Mouse (Mus musculus) mesoderm, embryonic 11.5 days (tissue): Measurements from ENCODE around the gene Ssc5d.
"Not testable (repeated sequence)": the region's sequence is repeated elsewhere in the genome, so short reads cannot be mapped to it uniquely, and the experiment has no call there.

Experiments
- DNase-seq: peaks from one replicate; pipeline ENCODE4 v3.0.0-alpha.2; 2012; ENCODE audit warnings: low read depth, low spot score

Gene Ssc5d

DNA sequence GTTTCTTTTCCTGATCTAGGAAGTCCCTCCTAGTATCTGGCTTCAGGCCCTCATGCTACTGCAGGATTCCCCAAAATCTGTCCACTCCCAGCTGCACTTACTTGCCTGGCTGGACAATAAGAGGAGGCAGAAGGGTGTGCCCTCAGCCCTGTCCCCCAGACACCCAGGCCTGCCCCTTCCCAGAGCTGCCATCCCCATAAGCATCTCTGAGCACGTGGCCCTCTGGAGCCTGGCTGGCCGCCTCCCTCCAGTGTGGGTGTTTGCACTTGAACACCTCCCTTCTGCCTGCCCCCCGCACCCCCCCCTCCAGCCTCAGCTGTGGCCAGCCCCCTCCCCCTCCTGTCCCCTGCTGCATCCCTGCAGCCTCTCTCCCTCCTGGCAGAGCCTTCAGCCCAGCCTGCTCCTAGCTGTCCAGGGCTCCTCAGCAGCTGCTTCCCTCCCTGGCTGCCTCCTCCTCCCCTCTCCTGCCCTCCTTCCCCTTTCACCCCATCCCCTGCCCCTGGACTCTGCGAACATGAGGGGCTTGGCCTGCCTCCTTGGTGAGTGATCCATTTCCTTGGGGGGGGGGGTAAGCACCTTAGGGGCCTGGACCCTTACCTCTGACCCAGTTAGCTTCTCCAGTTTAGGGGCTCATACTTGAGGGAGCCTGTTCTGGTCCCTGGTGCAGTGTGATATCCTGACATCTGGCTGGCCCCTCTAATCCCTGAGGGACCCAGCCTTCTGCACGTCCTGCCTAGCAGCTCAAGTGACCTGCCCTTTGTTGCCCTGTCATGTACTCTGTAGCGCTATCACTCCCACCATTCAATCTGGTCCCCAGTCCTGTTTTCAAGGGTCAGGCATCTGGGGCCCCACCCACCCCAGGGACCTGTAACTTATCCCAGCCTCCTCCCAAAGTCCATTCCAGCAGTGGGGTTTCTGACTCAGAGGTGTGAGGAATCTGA, at the start of gene Ssc5d:
Ssc5d (plus strand) TSS at position 345 of the 941 bp plus-strand sequence.
- DNase-seq: peak; percentile 57

DNA sequence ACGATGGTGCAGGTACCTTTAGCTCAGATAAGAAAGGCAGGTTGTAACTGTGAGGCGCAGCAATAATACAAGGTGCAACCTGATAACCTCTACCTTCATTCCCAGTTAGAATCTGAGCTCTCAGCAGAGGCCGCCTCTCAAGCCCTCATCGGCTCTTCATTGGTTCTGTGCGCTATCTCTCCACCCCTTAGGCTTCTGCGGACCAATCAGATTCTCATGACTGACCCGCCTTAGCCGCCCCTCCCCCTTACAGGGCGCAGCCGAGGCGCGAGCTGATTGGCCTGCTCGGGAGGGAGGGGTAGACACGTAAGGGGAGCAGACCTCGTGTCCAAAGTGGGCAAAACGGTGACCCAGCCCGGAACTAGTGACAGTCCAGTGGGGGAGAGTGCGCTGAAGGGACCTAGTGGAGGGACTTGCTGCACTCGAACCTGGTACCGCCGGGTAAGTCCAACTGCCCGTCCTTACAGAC, 48.8 kb upstream of the Ssc5d start, which contains the start of gene Isoc2a:
Isoc2a (plus strand) TSS at position 401 of the 469 bp plus-strand sequence.
- DNase-seq: peak; percentile 96

DNA sequence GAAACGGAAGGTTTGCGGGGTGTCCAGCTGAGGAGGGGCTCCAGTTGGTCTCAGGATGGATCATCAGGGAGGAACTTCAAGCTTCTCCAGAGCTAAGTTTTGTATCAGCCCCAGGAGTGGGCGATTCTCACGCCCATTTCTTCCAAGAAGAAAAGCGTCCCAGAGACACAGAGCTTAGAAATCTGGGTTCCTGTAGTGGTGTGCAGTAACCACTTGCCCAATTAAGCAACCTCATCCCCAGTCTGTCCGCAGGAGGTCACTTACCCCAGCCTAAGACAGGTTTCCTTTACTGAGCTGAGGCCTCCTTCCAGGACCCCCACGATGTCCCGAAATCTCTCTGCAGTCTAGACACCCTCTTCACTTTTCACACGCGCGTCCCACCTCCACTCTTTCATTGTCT, 48.4 kb upstream of the Ssc5d start:
- no peak for DNase-seq

DNA sequence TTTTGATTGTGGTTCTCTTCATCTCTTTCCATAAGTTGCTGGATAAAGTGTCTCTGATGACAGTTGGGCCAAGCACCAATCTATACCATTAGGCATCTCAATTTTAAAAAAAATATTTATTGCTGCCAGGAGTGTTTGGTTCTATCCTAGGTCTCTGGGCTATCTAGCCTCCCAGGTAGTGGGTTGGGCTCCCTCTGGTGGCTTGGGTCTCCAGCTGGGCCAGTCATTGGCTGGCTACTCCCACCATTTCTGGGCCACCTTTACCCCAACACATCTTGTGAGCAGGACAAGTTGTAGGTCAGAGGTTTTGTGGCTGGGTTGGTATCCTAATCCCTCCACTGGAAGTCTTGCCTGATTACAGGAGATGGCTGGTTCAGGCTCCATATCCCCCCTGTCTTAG, 47.4 kb upstream of the Ssc5d start:
- DNase-seq: no peak

DNA sequence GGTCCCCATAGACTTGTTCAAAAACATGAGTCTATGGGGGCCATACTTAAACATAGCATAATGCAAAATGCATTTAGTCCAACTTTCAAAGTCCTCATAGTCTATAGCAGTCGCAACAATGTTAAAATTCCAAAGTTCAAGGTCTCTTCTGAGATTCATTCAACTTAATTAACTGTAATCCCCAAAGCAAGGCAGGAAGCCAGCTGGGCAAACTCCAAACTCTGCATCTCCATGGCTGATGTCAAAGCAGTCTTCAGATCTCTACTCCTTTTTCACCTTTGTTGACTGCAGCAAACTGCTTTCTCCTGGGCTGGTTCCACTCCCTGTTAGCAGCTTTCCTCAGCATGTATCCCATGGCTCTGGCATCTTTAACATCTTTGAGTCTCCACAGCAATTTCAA, 46.5 kb upstream of the Ssc5d start:
- DNase-seq: not testable (repeated sequence)

DNA sequence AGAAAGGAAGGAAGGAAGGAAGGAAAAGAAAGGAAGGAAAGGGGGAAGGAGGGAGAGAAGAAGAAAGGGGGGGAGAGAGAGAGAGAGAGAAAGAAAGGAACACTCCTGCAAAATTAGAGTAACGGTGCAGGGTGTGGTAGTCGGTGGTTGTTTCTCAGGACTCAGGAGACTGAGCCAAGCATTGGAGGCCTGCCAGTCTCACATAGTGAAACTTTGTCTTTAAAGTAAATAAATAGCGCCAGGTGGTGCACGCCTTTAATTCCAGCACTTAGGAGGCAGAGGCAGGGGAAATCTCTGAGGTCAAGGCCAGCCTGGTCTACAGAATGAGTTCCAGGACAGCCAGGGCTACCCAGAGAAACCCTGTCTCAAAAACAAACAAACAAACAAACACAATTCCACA, 38.9 kb upstream of the Ssc5d start:
- no peak for DNase-seq

DNA sequence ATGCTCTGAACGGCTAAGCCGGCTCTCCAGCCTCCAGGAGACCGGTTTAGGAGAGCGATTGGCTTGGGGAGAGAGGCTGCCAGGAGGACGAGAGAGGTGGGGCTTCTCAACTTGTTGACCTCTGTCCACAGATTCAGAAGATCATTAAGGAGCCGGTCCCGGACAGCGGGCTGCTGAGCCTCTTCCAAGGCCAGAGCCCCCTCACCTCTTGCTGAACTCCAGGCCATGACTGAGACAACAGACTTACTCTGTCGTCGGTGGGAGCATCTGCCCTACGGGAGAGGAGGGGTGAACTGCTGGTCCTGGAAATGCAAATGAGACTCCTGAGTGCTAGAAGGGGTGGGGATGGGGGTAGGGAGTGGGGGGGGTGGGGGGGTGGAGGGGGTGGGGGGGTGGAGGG, 30.4 kb upstream of the Ssc5d start:
- DNase-seq: no peak

DNA sequence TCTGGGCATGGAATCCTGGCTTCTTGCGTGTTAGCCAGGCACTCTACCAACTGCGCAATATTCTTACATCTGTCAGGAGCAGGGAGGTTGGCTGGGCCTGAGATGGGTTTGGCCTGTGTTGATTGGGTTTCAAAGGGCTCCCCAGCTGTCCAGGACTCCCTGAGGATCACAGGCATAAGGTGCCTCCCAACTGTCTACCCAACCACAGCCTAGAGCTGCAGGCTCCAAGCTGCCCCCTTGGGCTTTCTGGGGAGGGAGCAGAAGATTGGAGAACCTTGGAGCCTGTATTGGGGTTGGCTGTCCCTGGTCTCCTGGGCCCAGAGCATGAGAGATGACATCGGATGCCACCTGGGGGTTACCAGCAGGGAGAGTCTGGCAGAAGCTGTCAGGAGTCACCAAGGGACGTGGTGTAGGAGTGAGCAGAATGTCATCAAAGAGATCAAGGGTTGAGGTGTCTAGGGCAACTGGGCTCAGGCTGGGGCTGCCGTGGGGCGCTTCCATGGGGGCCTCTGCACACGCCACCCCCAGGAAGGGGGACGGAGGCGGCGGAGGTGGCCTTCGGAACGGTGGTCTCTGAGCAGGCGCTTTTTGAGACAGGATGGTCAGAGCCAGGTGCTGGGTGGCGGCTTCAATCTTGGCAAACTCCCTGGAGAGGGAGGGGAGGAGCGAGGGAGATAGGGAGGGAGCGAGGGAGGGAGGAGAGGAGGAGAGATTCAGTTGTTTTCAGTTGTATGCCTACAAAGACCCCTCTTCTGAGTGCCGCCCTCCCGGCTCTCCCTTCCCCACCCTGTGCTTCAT, 26.5 kb upstream of the Ssc5d start:
- no peak for DNase-seq

DNA sequence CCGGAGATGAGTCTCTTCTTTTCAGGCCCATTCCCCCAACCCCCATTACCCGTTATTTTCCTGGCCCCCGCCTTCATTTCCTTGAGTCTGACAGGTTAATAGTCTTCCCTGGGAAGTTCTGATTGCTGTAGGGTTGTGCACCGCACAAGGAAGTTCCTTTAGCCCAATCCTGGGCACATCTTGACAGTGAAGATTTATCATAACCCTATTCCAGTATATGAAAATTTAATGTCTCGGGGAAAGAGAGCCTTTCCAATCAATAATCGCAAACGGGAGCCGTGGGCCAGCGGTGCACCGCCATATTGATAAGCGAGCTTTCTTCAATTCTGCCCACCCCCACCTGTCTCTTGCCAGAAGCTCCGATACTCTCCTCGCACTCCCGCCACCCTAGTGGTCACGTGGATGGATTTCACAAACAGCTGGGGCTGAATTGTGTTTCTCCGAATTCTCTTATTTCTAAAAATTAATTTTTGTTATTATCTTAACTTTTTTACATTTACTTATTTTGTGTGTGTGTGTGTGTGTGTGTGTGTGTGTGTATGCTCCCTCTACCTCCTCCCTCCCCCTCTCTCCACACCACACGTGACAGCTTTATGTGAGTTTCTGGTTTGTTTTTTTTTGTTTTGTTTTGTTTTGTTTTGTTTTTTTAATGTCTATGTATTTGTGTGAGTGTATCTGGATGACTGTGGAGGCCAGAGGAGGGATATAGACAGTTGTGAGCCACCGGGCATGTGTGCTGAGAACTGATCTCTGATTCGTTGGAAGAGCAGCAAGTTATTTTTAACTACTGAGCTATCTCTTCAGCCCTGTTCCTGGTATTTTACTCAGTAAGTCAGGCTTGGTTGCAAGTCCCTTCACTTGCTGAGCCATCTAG, 25.7 kb upstream of the Ssc5d start:
- no peak for DNase-seq

DNA sequence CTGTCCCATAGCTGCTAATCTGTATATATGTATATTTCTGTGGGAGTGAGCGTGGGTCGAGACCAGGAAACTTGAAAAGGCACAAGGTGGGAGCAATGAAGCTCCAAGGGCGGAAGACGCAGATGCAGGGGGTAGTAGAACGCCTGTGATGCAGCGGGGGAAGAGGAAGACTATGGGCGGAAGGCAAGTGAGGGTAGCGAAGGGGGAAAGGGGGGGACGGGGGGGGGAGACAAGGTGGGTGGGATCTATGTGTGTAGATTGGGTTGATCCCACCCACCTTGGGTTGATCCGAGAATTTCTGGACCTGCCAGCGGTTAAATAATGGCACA, 25.1 kb upstream of the Ssc5d start:
- no peak for DNase-seq

DNA sequence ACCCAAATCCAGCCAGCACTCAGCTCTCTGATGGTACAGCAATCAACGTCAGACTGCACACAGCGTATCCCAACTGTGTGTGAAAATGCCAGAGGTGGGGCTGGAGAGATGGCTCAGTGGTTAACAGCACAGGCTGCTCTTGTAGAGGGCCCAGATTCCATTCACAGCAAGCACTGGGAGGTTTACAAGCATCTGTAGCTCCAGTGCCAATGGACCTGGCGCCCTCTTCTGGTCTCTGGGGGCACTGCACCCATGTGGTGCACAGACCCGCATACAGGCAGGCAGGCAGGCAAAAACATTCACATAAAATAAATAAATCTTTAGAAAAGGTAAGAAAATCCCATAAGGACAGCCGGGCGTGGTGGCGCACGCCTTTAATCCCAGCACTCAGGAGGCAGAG, 24.4 kb upstream of the Ssc5d start:
- DNase-seq: no peak

DNA sequence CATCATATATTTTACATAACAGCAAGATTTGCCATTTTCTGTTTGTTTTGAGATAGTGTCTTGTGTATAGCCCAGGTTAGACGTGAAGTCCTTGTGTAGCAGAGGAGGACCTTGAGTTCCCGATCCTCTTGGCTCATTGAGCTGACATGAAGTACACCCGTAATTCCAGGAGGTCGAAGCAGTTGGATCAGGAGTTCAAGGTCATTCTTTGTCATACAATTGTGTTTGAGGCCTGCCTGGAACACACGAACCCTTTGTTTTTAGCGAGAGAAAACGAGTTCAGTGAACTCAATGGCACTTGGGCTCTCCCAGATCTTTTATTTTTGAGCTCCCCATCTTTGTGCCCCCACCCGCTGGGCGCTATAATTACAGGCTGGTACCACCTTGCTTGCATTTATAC, 23.2 kb upstream of the Ssc5d start:
- DNase-seq: no peak

DNA sequence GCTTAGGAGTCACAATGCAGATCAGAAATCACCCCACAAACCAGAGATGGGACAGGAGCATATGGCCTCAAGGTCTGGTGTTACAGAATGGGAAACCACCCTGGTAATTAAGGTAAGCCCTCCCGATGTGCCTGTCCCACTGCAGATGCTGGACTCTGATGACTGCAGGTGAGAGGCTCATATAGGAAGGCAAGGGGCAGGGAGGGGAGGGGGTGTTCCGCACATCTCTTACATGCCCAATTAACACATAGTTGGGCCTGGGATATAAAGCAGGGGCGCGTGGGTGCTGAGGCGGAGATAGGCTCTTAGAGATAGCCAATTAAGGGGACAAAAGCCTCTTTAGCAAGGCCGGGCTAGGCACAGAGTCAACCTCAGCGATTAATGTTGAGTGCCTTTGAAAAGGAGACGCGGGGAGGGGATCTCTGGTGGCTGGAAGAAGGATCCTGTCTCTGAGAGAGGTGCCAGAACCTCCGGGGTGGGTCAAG, 19.1 kb upstream of the Ssc5d start, which contains the start of gene Gm36210:
Gm36210 (minus strand) TSS at position 51 of the 485 bp plus-strand sequence.
- DNase-seq: no peak

DNA sequence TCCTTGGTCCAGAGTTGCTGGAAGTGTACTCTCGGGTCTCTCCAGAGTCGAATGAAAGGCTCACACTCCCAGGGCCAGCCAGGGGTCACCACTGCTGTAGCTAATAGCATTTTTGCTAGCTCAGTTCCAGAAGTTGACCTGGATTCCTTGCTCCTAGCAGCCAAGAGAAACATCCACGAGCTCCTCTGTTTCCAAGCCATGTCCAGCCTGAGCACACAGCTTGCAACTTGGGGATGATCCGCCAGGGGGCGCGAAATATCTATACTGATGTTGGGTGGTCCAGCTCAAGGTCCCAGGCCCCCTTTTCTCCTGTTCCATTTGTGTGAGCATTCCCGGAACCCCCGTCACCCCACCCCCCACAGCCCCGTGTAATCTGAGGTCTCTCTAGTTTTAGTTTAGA, 14.0 kb upstream of the Ssc5d start:
- DNase-seq: peak; percentile 68

DNA sequence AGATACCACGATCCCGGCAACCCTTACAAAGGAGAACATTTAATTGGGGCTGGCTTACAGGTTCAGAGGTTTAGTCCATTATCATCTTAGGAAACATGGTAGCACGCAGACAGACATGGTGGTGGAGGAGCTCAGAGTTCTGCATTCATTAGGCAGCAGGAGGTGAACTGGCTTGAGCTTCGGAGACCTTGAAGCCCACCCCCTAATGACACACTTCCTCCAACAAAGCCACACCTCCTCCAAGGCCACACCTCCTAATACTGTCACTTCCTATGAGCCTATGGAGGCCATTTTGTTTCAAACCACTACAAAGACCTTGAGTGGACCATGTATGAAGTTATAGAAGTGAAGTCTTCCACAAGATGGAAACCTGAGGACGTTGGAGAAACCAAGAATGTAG, 13.3 kb upstream of the Ssc5d start:
- DNase-seq: no peak

DNA sequence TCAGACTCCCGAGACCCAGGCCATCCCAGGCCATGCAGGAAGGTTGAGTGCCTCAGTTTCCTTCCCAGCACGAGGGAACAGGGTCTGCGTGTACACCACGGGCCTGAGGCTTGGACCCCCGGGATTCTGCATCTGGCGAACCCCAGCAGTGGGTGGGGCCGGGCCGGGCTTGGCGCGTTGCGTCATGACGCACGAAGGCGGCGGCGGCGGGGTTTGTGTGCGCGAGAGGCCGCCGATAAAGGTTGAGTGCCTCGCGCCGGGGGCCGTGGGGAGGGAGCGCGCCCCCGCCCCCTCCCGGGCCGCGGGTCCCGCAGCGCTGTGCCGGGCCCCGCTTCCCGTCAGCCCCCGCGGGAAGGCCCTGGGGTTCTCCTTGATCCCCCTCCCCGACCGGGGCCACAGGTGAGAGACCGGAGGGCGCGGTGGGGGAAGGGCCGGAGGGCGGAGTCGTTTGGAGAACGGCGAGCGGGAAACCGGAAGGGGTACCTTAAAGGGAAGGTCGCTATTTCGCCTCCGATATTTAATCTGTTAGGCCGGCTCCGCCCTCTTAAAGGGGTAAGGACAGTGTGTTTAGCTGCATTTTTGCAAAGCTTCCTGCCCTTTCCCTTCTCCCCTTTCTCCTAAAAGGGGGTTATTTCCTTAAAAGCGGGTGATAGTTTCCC, 10.4 kb upstream of the Ssc5d start, which contains the start of gene Zfp628:
Zfp628 (plus strand) TSS at position 211 of the 659 bp plus-strand sequence.
- peak; percentile 96 for DNase-seq

DNA sequence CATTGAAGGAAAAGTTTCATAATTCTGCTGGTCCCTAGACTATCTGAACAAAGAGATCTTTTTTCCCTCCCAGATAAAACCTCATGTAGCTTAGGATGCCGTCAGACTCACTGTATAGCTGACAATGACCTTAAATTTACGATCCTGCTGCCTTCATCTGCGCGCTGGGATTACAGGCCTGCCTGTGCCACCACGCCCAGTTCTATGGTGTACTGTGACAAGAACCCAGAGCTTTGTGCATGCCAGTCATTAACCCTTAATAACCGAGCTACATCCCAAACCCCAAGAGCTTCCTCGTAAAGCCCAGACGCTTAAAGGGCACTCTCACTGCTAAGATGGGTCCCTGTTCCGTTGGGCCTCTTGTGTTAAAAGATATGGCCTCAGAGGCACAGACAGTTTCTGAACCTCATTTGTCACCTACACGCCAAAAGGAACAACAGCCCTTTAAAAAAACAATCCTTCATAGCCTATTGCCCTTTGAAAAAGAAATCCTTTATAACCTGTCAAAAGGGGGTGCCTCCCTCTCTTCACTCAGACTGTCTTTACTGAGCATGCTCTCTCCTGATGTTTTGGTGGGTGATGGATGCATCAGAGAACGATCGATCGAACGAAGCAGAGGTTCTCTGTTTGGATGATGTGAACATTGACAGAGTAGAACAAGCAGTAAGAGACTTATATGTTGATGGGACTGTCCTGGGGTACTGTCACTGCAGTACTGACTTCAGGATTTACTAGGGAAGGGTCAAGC, 9.7 kb upstream of the Ssc5d start:
- DNase-seq: peak; percentile 70

DNA sequence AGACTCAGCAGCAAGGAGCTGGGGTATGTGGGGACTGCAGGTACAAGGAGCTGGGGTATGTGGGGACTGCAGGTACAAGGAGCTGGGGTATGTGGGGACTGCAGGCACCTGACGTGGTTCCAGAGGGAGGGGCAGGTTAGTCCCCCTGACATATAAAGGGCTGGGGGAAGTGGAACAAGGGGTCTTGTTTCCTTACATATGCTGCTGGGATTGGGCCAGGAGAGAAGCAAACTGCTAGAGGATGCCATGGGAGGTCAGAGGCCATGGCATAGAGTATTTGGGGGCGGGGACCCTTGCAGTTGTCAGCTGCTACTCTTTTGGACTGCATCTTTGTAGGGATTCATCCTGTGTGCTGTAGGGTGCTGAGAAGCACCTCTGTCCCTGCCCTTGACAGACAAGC, 8.1 kb upstream of the Ssc5d start:
- no peak for DNase-seq

DNA sequence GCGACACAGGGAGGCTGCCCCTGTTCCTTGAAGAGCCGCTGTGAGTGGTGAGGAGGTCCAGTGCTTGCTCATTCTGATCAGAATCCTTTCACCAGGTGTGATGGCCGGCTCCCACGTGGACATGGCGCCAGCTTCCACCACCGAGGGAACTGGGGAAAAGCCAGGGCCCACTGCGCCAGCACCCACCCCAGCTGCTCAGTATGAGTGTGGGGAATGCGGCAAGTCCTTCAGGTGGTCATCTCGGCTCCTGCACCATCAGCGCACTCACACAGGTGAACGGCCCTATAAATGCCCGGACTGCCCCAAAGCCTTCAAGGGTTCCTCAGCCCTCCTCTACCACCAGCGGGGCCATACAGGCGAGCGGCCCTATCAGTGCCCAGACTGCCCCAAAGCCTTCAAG, 6.9 kb upstream of the Ssc5d start:
- DNase-seq: no peak

DNA sequence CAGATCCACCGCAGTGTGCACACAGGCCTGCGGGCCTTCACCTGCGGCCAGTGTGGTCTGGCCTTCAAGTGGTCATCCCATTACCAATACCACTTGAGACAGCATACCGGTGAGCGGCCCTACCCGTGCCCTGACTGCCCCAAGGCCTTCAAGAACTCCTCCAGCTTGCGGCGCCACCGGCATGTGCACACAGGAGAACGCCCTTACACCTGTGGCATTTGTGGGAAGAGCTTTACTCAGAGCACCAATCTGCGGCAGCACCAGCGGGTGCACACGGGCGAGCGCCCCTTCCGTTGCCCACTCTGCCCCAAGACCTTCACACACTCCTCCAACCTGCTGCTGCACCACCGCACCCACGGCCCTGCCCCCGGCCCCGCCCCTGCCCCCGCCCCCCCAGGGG, 6.5 kb upstream of the Ssc5d start:
- DNase-seq: no peak
